Mouse (Mus musculus): ENCODE data around the gene Pnmal1. TPM values are rescaled to one million over a fixed set of nuclear protein-coding genes. Genes with fewer than 3 reads are reported as not detected.
A peak's percentile ranks its signal among the peaks of the same experiment; 100 is the strongest.

Pnmal1 gene
- not detected for polyA plus RNA-seq (2017; shearing (Covaris generic))

- ATAC-seq: no peak
Observed at GRCm38 (mm10) chr7:16959539-16960187, at the start of gene Pnmal1. Gene Pnmal1, plus strand, starts transcription at chr7:16959679.

GRCm38 (mm10) chr7:16909909-16910308, 49.6 kb upstream of the Pnmal1 start:
- ATAC-seq: no peak

GRCm38 (mm10) chr7:16911904-16912303, 47.6 kb upstream of the Pnmal1 start:
- ATAC-seq: no peak

DNA sequence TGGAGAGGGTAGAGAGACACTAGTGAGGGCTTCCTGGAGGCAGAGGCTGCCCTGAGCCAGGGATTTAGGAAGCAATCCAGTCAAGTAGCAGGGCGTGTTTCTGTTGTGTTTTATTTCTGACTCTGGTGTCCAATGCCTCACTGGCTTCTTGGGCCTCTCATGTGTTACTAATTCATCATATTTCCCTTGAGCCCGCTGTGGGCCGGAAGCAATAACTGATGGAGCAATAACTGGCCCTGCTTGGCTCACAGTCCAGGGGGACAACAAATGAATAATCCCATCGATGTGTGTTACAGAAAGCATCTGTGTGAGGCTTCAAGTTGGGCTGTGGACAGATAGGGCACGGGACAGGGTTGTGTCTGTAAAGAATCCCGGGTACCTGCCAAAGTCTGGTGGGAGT, 47.1 kb upstream of the Pnmal1 start:
- no peak for ATAC-seq

GRCm38 (mm10) chr7:16913806-16914452, 45.5 kb upstream of the Pnmal1 start:
- peak; percentile 94 for ATAC-seq

GRCm38 (mm10) chr7:16914453-16915343, 44.8 kb upstream of the Pnmal1 start:
- ATAC-seq: no peak

- ATAC-seq: no peak
Observed at GRCm38 (mm10) chr7:16915461-16916340, 43.8 kb upstream of the Pnmal1 start.

DNA sequence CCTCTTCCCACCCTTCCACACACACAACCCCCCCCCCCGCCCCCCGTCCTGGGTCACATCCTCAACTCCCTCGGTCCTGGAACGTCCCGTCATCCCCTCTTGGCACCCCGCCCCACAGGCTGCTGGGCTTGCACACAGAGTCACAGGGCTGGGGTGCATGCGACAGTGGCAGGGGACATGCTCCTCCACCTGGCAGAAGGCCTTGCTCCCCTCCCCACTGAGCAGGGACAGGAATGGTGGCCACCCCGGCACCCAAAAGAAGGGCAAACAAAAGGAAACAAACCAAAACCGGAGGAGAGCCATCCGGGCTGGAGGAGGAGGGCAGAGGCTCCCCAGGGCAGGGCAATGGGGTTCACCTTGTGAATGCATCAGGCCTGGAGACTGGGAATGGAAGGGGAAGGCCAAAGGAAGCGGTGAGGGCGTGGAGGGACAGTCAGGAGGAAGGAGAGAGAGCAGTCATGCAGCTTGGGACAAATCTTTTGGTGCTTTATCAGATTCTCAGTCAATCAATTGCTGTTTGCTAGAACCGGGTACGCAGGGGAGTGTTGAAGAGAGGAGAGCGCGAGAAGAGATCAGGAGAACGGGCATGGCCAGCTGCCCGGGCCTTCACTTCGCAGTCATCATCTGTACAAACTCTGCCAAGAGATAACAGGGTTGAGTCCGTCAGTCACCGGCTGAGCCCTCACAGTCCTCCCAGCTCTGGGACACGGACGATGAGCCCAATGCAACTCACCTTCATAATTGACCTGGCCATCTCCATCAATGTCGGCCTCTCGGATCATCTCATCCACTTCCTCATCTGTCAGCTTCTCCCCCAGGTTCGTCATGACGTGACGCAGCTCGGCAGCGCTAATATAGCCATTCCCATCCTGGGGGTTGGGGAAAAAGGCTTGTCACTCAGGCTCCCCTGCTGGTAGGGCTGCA, 42.9 kb upstream of the Pnmal1 start:
- ATAC-seq: no peak

DNA sequence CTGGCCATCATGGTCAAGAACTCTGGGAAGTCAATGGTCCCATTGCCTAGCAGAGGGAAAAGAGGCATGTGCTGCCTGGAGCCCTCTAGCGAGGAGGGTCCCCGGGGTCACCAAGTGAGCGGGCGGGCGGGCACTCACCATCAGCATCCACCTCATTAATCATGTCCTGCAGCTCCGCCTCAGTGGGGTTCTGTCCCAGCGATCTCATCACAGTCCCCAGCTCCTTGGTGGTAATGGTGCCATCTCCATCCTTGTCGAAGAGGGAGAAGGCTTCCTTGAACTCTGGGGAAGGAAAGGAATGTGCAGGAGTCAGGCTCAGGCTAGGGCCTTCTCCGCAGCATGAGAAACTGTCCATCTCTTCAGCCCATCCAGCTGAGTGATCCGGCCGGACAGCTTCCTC, 42.0 kb upstream of the Pnmal1 start:
- no peak for ATAC-seq

GRCm38 (mm10) chr7:16918014-16918413, 41.5 kb upstream of the Pnmal1 start:
- no peak for ATAC-seq

GRCm38 (mm10) chr7:16918670-16919069, 40.8 kb upstream of the Pnmal1 start:
- no peak for ATAC-seq

DNA sequence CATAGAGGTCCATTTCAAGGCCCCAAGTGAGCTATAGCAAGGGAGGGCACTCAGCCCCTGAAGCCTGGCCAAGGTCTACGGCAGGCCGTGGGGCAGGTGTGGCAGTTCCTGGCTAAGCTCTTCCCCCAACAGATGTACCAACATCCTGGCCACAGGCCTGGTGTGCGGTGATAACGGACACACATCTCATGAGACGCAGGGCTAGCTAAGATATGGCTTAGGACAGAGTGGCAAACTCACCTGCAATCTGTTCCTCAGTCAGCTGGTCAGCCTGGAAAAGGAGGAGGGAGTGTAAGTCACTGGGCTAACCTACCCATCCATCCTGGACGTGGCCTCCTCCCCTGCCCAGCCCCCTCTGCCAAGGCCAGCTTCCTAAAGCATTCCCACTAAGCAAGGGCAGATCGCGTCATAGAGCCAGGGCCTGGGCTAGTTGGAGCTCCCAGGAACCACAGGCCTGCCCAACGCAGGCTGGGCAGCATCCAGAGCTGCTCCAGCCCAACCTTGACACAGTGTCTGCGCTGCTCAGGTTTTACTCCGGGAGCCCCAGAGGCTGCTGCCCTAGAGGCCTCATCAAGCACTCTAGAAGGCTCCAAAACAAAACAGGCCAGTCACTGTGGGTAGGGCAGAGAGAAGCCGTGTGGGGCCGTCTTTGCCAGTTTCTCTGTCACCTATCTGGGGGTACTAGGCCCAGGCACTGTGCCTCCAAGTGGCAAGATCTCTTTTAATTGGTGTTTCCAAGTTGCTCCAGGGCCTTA, 39.9 kb upstream of the Pnmal1 start:
- ATAC-seq: no peak

DNA sequence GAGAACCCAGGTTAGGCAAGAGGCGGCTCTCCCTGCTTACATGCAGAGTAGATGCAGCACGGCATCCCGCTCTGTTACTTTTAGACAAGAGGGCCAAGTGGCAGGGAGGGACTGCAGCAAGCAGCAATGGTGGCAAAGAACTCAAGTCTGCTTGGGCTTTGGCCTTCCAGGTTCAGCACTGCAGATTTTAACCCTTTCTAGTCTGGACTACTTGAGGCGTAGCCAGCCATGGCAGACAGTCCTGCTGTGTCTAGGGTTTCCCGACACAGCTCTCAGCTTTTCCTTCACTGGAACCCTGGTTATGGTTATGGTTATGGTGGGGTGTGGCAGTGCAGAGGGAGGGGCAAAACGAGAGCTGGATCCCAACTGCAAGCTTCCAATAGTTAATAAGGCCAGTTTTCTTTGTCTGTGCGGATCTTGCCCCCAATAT, 39.3 kb upstream of the Pnmal1 start:
- ATAC-seq: no peak

DNA sequence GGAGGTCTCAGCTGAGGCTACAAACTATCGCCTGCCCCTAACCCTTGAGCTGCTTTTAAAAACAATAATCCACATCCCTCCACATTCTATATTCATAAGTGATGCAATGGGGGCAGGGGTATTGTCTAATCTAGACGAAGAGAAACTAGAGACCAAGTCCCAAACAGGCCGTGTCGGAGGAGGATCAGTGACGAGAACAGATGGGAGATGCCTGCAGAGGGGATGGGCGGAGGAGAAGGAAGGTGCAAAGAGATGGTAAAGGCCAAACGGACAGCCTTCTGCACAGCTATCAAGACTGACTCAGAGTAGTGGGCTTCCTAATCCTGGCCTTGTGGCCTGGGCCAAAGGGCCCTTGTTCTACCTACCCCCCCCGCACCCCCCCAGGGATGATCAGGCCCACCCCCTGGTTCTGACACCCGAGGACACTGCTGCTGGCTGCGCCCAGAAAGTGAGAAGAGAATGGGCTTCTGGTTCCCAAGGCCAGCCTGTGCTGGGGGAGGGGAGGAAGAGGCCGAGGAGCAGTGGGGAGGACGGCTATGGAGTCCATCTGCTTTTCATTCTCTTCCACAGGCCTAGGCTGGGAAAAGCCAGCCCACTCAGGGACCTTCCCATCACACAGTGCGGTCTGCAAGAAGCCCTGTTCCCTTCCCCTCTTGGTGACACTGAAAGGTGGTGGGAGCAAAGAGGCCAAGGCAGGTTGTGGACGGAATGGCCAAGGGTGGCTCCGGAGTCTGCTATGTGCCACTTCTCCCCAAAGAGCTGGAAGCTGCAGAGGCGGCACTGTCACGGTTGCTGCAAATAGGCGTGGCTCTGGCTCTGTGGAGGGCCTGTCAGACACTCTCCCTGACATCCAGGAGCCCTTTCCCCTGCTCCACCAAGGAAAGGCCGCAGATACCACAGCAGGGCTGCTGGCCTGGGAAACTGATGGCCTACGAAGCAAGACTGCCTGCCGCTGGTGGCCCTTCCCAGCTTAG, 38.4 kb upstream of the Pnmal1 start:
- ATAC-seq: no peak

- no peak for ATAC-seq
Observed at GRCm38 (mm10) chr7:16921881-16922335, 37.6 kb upstream of the Pnmal1 start.

GRCm38 (mm10) chr7:16922360-16922973, 37.0 kb upstream of the Pnmal1 start:
- ATAC-seq: no peak

DNA sequence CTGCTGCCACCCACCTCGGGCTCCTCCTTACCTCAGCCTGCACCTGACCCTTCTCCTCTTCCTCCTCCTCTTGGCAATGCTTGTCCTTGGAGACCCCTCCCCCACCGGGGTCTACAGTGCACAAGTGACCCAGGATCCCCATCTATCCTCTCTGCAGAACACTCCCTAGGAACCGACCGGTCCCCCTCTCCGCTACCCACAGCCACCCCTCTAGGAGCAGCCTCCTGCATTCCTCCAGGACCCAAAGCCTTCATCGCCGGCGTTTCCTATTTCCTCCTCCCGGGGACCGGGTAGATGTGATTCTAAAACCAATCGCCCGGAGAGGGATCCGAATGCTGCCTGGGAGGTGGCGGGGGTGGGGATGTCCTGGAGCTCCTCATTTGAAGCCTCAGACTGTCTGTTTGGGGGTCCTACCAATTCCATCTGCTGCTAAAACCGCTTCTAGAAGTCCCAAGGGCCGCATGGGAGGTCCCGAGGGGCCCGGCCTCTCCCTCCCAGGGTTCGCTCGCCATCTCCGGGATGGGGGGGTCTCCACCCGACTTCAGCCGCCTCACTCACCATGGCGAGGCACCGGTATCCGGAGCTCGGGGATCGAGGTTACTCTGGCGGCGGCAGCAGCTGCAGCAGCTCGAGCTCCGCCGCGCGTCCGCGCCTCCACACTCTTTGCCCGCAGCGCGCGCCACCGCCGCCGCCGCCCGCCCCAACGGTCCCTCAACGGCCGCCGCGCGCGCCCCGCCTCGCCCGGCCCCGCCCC, 36.0 kb upstream of the Pnmal1 start:
- ATAC-seq: no peak
